Mouse (Mus musculus) lung, embryonic 14.5 days (tissue): ENCODE results near the gene Bcl2. TPM values are rescaled to one million over a fixed set of nuclear protein-coding genes. Genes with fewer than 3 reads are reported as not detected.
"Not testable (repeated sequence)": the region's sequence is repeated elsewhere in the genome, so short reads cannot be mapped to it uniquely, and the experiment has no call there.

Experiments used
- ATAC-seq: fragments of 200-750 bp; cut with Nextera tagmentation; 2 replicates; pipeline ENCODE4 v1.8.0; 2017; ENCODE audit warnings: mild to moderate bottlenecking, moderate TSS enrichment, moderate library complexity; ENCODE audit not compliant: insufficient read depth
- DNase-seq: peaks from one replicate; pipeline ENCODE4 v3.0.0-alpha.2; 2015
- H3K27ac ChIP-seq: fragments of 300-500 bp; sonication (generic); 2 replicates; pipeline ENCODE4 v1.5.1; 2014; ENCODE audit warnings: low read depth, mild to moderate bottlenecking, moderate library complexity
- H3K27me3 ChIP-seq: fragments of 300-500 bp; sonication (generic); 2 replicates; pipeline ENCODE4 v1.6.1; 2014; ENCODE audit warnings: low read length, control low read depth; ENCODE audit not compliant: insufficient read depth
- H3K36me3 ChIP-seq: fragments of 300-500 bp; sonication (generic); 2 replicates; pipeline ENCODE4 v1.6.1; 2014; ENCODE audit warnings: control low read depth; ENCODE audit not compliant: insufficient read depth
- H3K4me1 ChIP-seq: fragments of 300-500 bp; sonication (generic); 2 replicates; pipeline ENCODE4 v1.6.1; 2014; ENCODE audit warnings: antibody characterized with exemption, control low read depth; ENCODE audit not compliant: insufficient read depth
- H3K4me2 ChIP-seq: fragments of 300-500 bp; sonication (generic); 2 replicates; pipeline ENCODE4 v1.6.1; 2014; ENCODE audit warnings: mild to moderate bottlenecking
- H3K4me3 ChIP-seq: fragments of 300-500 bp; sonication (generic); 2 replicates; pipeline ENCODE4 v1.5.1; 2014; ENCODE audit warnings: low read depth, low read length
- H3K9ac ChIP-seq: fragments of 300-500 bp; sonication (generic); 2 replicates; pipeline ENCODE4 v1.6.1; 2014
- H3K9me3 ChIP-seq: fragments of 300-500 bp; sonication (generic); 2 replicates; pipeline ENCODE4 v1.6.1; 2016; ENCODE audit warnings: low read depth, low read length, control low read depth
- CTCF ChIP-seq: IDR thresholded peaks from 2 replicates; pipeline ENCODE4 v1.5.1; 2016; ENCODE audit warnings: antibody characterized with exemption, low read depth
- WGBS: fragments of 180-500 bp; shearing (Covaris S2); extraction: QIAGEN DNeasy Blood & Tissue Kit; methylation state at CpG from one replicate; pipeline ENCODE4 v1.1.7; 2014; 5-methylcytosine and 5-hydroxymethylcytosine counted together
- polyA plus RNA-seq: library from polyadenylated mRNA; unstranded; fragments of >200 nt; fragmentation: Nextera tagmentation; extraction: Ambion mirVana; gene quantifications from 2 replicates; pipeline ENCODE4 v1.2.1, GENCODE M21; 2014

The Bcl2 gene
- polyA plus RNA-seq, 1 experiment from 2014 or later: 16.5 TPM

- DNase-seq (peak; percentile 72), ATAC-seq (no peak)
- H3K27me3 ChIP-seq: no peaks in the 10 kb centered on the region
- peak; percentile 68 for TF ChIP-seq CTCF
- no peak overlapping the region for H3K4me3 ChIP-seq
- H3K9me3 ChIP-seq: no peaks in the 10 kb centered on the region
- H3K27ac ChIP-seq: no peak overlapping the region
- 54% methylated on average over 2 of the region's 2 CpGs for WGBS
- H3K9ac ChIP-seq: no peak overlapping the region
- H3K4me2 ChIP-seq: no peak overlapping the region
- H3K36me3 ChIP-seq: peaks cover 14% of the 10 kb centered on the region; the same call in 1 of the 2 replicates
- H3K4me1 ChIP-seq: no peaks in the 10 kb centered on the region
Observed at GRCm38 (mm10) chr1:106735586-106735985, 21.5 kb upstream of the Bcl2 start.

- DNase-seq (no peak), ATAC-seq (no peak)
- Histone ChIP-seq H3K27ac (no peak overlapping the region), H3K4me3 (no peak overlapping the region), H3K36me3 (0 out of 2 replicates have a peak, but pooled peaks cover 2% of the 10 kb centered on the region), H3K9ac (no peak overlapping the region), H3K4me2 (no peak overlapping the region), H3K4me1 (no peaks in the 10 kb centered on the region), H3K9me3 (no peaks in the 10 kb centered on the region), H3K27me3 (no peaks in the 10 kb centered on the region)
- no peak for TF ChIP-seq CTCF
- 55% methylated on average over 5 of the region's 5 CpGs for WGBS
Observed at GRCm38 (mm10) chr1:106722061-106722460, 8.0 kb upstream of the Bcl2 start.

- 65% methylated on average over 7 of the region's 7 CpGs for WGBS
- H3K9me3 ChIP-seq: not testable (repeated sequence)
Observed at GRCm38 (mm10) chr1:106717736-106718135, 3.7 kb upstream of the Bcl2 start.

GRCm38 (mm10) chr1:106717071-106717601 lies 3.1 kb upstream of the Bcl2 start:
- TF ChIP-seq CTCF: peak; percentile 92

More at GRCm38 (mm10) chr1:106717736-106718135, 3.7 kb upstream of the Bcl2 start:
- not testable (repeated sequence) for H3K9ac ChIP-seq, H3K4me2 ChIP-seq, ATAC-seq, H3K4me3 ChIP-seq, H3K36me3 ChIP-seq, H3K27ac ChIP-seq, H3K27me3 ChIP-seq, H3K4me1 ChIP-seq, DNase-seq

GRCm38 (mm10) chr1:106716141-106716540 lies 2.1 kb upstream of the Bcl2 start:
- Histone ChIP-seq H3K4me1 (peaks cover 6% of the 10 kb centered on the region; the same call in 1 of the 2 replicates), H3K4me2 (no peak overlapping the region), H3K27ac (no peak overlapping the region), H3K4me3 (no peak overlapping the region), H3K9me3 (no peaks in the 10 kb centered on the region), H3K27me3 (no peaks in the 10 kb centered on the region), H3K36me3 (no peaks in the 10 kb centered on the region), H3K9ac (no peak overlapping the region)
- WGBS: 90% methylated on average over 3 of the region's 3 CpGs
- TF ChIP-seq CTCF: no peak
- DNase-seq (no peak), ATAC-seq (no peak)

More at GRCm38 (mm10) chr1:106717071-106717601, 3.1 kb upstream of the Bcl2 start:
- peak; percentile 93 for DNase-seq
- WGBS: 26% methylated on average over 7 of the region's 7 CpGs
- H3K4me3 ChIP-seq: no peak overlapping the region
- no peak overlapping the region for H3K9ac ChIP-seq
- peaks cover 6% of the 10 kb centered on the region; the same call in 1 of the 2 replicates for H3K4me1 ChIP-seq
- no peaks in the 10 kb centered on the region for H3K27me3 ChIP-seq
- H3K4me2 ChIP-seq: no peak overlapping the region
- no peak for ATAC-seq
- H3K36me3 ChIP-seq: no peaks in the 10 kb centered on the region
- no peak overlapping the region for H3K27ac ChIP-seq
- H3K9me3 ChIP-seq: no peaks in the 10 kb centered on the region

- WGBS: 79% methylated on average over 13 of the region's 13 CpGs
- Histone ChIP-seq H3K4me2 (peak overlapping the region; percentile 98), H3K4me3 (no peak overlapping the region; the same call in 1 of the 2 replicates), H3K9me3 (no peaks in the 10 kb centered on the region), H3K27me3 (no peaks in the 10 kb centered on the region), H3K9ac (peak overlapping the region; percentile 85; the same call in 1 of the 2 replicates), H3K4me1 (peaks cover 6% of the 10 kb centered on the region; the same call in 1 of the 2 replicates), H3K36me3 (no peaks in the 10 kb centered on the region), H3K27ac (peak overlapping the region; percentile 95; the same call in 1 of the 2 replicates)
- ATAC-seq (no peak), DNase-seq (no peak)
- TF ChIP-seq CTCF: no peak
Observed at GRCm38 (mm10) chr1:106715111-106716083, 1.3 kb upstream of the Bcl2 start.

GRCm38 (mm10) chr1:106714530-106714981 lies 482 bp upstream of the Bcl2 start:
- ATAC-seq (peak; percentile 83), DNase-seq (peak; percentile 64)
- 3% methylated on average over 21 of the region's 21 CpGs for WGBS

More at GRCm38 (mm10) chr1:106714530-106714981, 482 bp upstream of the Bcl2 start:
- Histone ChIP-seq H3K4me2 (peak overlapping the region; percentile 98), H3K27me3 (no peaks in the 10 kb centered on the region), H3K4me3 (peak overlapping the region; percentile 73), H3K4me1 (peaks cover 6% of the 10 kb centered on the region; the same call in 1 of the 2 replicates), H3K27ac (peak overlapping the region; percentile 95), H3K36me3 (no peaks in the 10 kb centered on the region), H3K9ac (peak overlapping the region; percentile 85), H3K9me3 (no peaks in the 10 kb centered on the region)
- no peak for TF ChIP-seq CTCF
